Mouse (Mus musculus) frontal cortex, postnatal 25 days (tissue): Measurements from ENCODE around the gene Nr5a2.
"Not testable (repeated sequence)": the region's sequence is repeated elsewhere in the genome, so short reads cannot be mapped to it uniquely, and the experiment has no call there.

ENCODE experiments used
- DNase-seq, 2 experiments: peaks; one replicate each; pipeline ENCODE4 v3.0.0; 2022; ENCODE audit warnings: low spot score in 2 of 2

Nr5a2 gene

GRCm38 (mm10) chr1:136839202-136839601, 121.0 kb downstream of the Nr5a2 start:
- DNase-seq = no peak

GRCm38 (mm10) chr1:136832305-136833152, 127.7 kb downstream of the Nr5a2 start:
- DNase-seq = no peak

- no peak for DNase-seq
Observed at GRCm38 (mm10) chr1:136830992-136831391, 129.3 kb downstream of the Nr5a2 start.

- no peak for DNase-seq
Observed at GRCm38 (mm10) chr1:136829931-136830330, 130.3 kb downstream of the Nr5a2 start.

GRCm38 (mm10) chr1:136823897-136824296, 136.4 kb downstream of the Nr5a2 start:
- DNase-seq = no peak

GRCm38 (mm10) chr1:136800625-136801024, 159.6 kb downstream of the Nr5a2 start:
- no peak for DNase-seq

- DNase-seq = no peak
Observed at GRCm38 (mm10) chr1:136796361-136797090, 163.7 kb downstream of the Nr5a2 start.

GRCm38 (mm10) chr1:136792957-136793883, 167.0 kb downstream of the Nr5a2 start:
- not testable (repeated sequence) for DNase-seq
